Mouse (Mus musculus) heart, embryonic 12.5 days (tissue): ENCODE data around the gene Nrarp. TPM values are rescaled to one million over a fixed set of nuclear protein-coding genes. Genes with fewer than 3 reads are reported as not detected.

Source experiments
- ATAC-seq: fragments of 200-750 bp; cut with Nextera tagmentation; 2 replicates; pipeline ENCODE4 v1.8.0; 2017; ENCODE audit warnings: moderate TSS enrichment, moderate library complexity; ENCODE audit not compliant: insufficient number of reproducible peaks, low FRiP score
- H3K27ac ChIP-seq: fragments of 300-500 bp; sonication (generic); 2 replicates; pipeline ENCODE4 v1.5.1; 2016; ENCODE audit warnings: mild to moderate bottlenecking, moderate library complexity; ENCODE audit not compliant: poor library complexity, severe bottlenecking
- H3K27me3 ChIP-seq: fragments of 300-500 bp; sonication (generic); replicated peaks from 2 replicates; pipeline ENCODE4 v1.6.1; 2016; ENCODE audit warnings: mild to moderate bottlenecking, moderate library complexity
- H3K36me3 ChIP-seq: fragments of 300-500 bp; sonication (generic); 2 replicates; pipeline ENCODE4 v1.6.1; 2016; ENCODE audit warnings: mild to moderate bottlenecking, moderate library complexity
- H3K4me1 ChIP-seq: fragments of 300-500 bp; sonication (generic); replicated peaks from 2 replicates; pipeline ENCODE4 v1.6.1; 2016; ENCODE audit warnings: mild to moderate bottlenecking
- H3K4me2 ChIP-seq: fragments of 300-500 bp; sonication (generic); 2 replicates; pipeline ENCODE4 v1.6.1; 2016; ENCODE audit warnings: mild to moderate bottlenecking, moderate library complexity
- H3K4me3 ChIP-seq: fragments of 300-500 bp; sonication (generic); 2 replicates; pipeline ENCODE4 v1.5.1; 2016; ENCODE audit warnings: mild to moderate bottlenecking
- H3K9ac ChIP-seq: fragments of 300-500 bp; sonication (generic); 2 replicates; pipeline ENCODE4 v1.6.1; 2016; ENCODE audit warnings: mild to moderate bottlenecking, moderate library complexity
- H3K9me3 ChIP-seq: fragments of 300-500 bp; sonication (generic); replicated peaks from 2 replicates; pipeline ENCODE4 v1.6.1; 2016; ENCODE audit warnings: mild to moderate bottlenecking, moderate library complexity
- WGBS: fragments of 180-500 bp; shearing (Covaris S2); methylation state at CpG from one replicate; pipeline ENCODE4 v1.1.7; 2016; 5-methylcytosine and 5-hydroxymethylcytosine counted together
- polyA plus RNA-seq: library from polyadenylated mRNA; unstranded; fragments of >200 nt; fragmentation: Nextera tagmentation; extraction: Ambion mirVana; gene quantifications from 2 replicates; pipeline ENCODE4 v1.2.1, GENCODE M21; 2016

Nrarp gene
- polyA plus RNA-seq, 1 experiment from 2014 or later = 10.8 TPM

GRCm38 (mm10) chr2:25221331-25221772, 40.8 kb downstream of the Nrarp start:
- no peaks in the 10 kb centered on the region for H3K9me3 ChIP-seq
- no peak overlapping the region for H3K4me3 ChIP-seq
- ATAC-seq = no peak
- no peak overlapping the region for H3K9ac ChIP-seq
- no peaks in the 10 kb centered on the region for H3K27me3 ChIP-seq
- no peak overlapping the region for H3K27ac ChIP-seq
- peaks cover 11% of the 10 kb centered on the region for H3K36me3 ChIP-seq
- H3K4me2 ChIP-seq = no peak overlapping the region
- 63% methylated on average over 5 of the region's 5 CpGs for WGBS
- peaks cover 13% of the 10 kb centered on the region for H3K4me1 ChIP-seq

- 2% methylated on average over 45 of the region's 53 CpGs for WGBS
- peak; percentile 82 for ATAC-seq
- peak overlapping the region; percentile 90 for H3K4me3 ChIP-seq
- H3K4me2 ChIP-seq = peak overlapping the region; percentile 97
- H3K27ac ChIP-seq = peak overlapping the region; percentile 96
- H3K4me1 ChIP-seq = peaks cover 19% of the 10 kb centered on the region
- no peaks in the 10 kb centered on the region for H3K9me3 ChIP-seq
- no peaks in the 10 kb centered on the region for H3K27me3 ChIP-seq
- H3K9ac ChIP-seq = peak overlapping the region; percentile 89
- H3K36me3 ChIP-seq = peaks cover 11% of the 10 kb centered on the region
Observed at GRCm38 (mm10) chr2:25223681-25224491, 43.3 kb downstream of the Nrarp start.

- WGBS = under 1% methylated on average over 17 of the region's 17 CpGs
Observed at GRCm38 (mm10) chr2:25224492-25224765, 43.9 kb downstream of the Nrarp start, which contains the start of gene Tubb4b. Gene Tubb4b (minus strand): TSS chr2:25224702.

GRCm38 (mm10) chr2:25224766-25225752, 44.5 kb downstream of the Nrarp start:
- peak; percentile 95 for ATAC-seq
- peaks cover 19% of the 10 kb centered on the region for H3K4me1 ChIP-seq
- H3K9ac ChIP-seq = peak overlapping the region; percentile 65
- H3K27me3 ChIP-seq = peaks cover 6% of the 10 kb centered on the region
- H3K9me3 ChIP-seq = no peaks in the 10 kb centered on the region
- H3K27ac ChIP-seq = peak overlapping the region; percentile 95
- 2% methylated on average over 41 of the region's 41 CpGs for WGBS
- H3K36me3 ChIP-seq = peaks cover 11% of the 10 kb centered on the region
- H3K4me2 ChIP-seq = peak overlapping the region; percentile 51
- H3K4me3 ChIP-seq = peak overlapping the region; percentile 52

More at GRCm38 (mm10) chr2:25224492-25224765, 43.9 kb downstream of the Nrarp start, which contains the start of gene Tubb4b:
- Histone ChIP-seq H3K4me2 (peak within 1 kb of the TSS; percentile 97), H3K27me3 (no peaks in the 10 kb centered on the region), H3K9me3 (no peaks in the 10 kb centered on the region), H3K9ac (peak within 1 kb of the TSS; percentile 89), H3K36me3 (peaks cover 11% of the 10 kb centered on the region), H3K4me1 (peaks cover 19% of the 10 kb centered on the region), H3K4me3 (peak within 1 kb of the TSS; percentile 90), H3K27ac (peak within 1 kb of the TSS; percentile 96)
- ATAC-seq = no peak

- H3K4me3 ChIP-seq = peak overlapping the region; percentile 52; the same call in 1 of the 2 replicates
- peak overlapping the region; percentile 51 for H3K4me2 ChIP-seq
- peak overlapping the region; percentile 95 for H3K27ac ChIP-seq
- ATAC-seq = no peak
- 0 out of 2 replicates have a peak overlapping the region, but pooled peaks have one; percentile 65 for H3K9ac ChIP-seq
- H3K27me3 ChIP-seq = peaks cover 14% of the 10 kb centered on the region
- H3K9me3 ChIP-seq = no peaks in the 10 kb centered on the region
- peaks cover 19% of the 10 kb centered on the region for H3K4me1 ChIP-seq
- peaks cover 11% of the 10 kb centered on the region for H3K36me3 ChIP-seq
- 73% methylated on average over 8 of the region's 8 CpGs for WGBS
Observed at GRCm38 (mm10) chr2:25225811-25226379, 45.3 kb downstream of the Nrarp start.

- WGBS = 88% methylated on average over 5 of the region's 5 CpGs
- Histone ChIP-seq H3K4me1 (peaks cover 19% of the 10 kb centered on the region), H3K9ac (no peak overlapping the region), H3K27ac (no peak overlapping the region), H3K9me3 (no peaks in the 10 kb centered on the region), H3K36me3 (peaks cover 5% of the 10 kb centered on the region), H3K4me3 (no peak overlapping the region), H3K27me3 (peaks cover 24% of the 10 kb centered on the region), H3K4me2 (no peak overlapping the region)
- ATAC-seq = no peak
Observed at GRCm38 (mm10) chr2:25226864-25227263, 46.3 kb downstream of the Nrarp start.

- 88% methylated on average over 4 of the region's 4 CpGs for WGBS
- no peak overlapping the region for H3K9ac ChIP-seq
- no peak for ATAC-seq
- no peak overlapping the region for H3K27ac ChIP-seq
- H3K4me3 ChIP-seq = no peak overlapping the region
- H3K9me3 ChIP-seq = no peaks in the 10 kb centered on the region
- peaks cover 19% of the 10 kb centered on the region for H3K4me1 ChIP-seq
- peaks cover 30% of the 10 kb centered on the region for H3K27me3 ChIP-seq
- no peak overlapping the region for H3K4me2 ChIP-seq
- peaks cover 3% of the 10 kb centered on the region; the same call in 1 of the 2 replicates for H3K36me3 ChIP-seq
Observed at GRCm38 (mm10) chr2:25227406-25227805, 46.8 kb downstream of the Nrarp start.

GRCm38 (mm10) chr2:25228431-25228889, 47.9 kb downstream of the Nrarp start:
- H3K27ac ChIP-seq = peak overlapping the region; percentile 58
- peaks cover 15% of the 10 kb centered on the region for H3K4me1 ChIP-seq
- H3K9ac ChIP-seq = no peak overlapping the region
- H3K27me3 ChIP-seq = peaks cover 40% of the 10 kb centered on the region
- peaks cover 2% of the 10 kb centered on the region; the same call in 1 of the 2 replicates for H3K36me3 ChIP-seq
- no peaks in the 10 kb centered on the region for H3K9me3 ChIP-seq
- WGBS = under 1% methylated on average over 7 of the region's 7 CpGs
- no peak for ATAC-seq
- H3K4me2 ChIP-seq = peak overlapping the region; percentile 60
- H3K4me3 ChIP-seq = peak overlapping the region; percentile 32

- Histone ChIP-seq H3K9me3 (no peaks in the 10 kb centered on the region), H3K27me3 (peaks cover 46% of the 10 kb centered on the region), H3K4me1 (peaks cover 11% of the 10 kb centered on the region), H3K9ac (no peak overlapping the region), H3K27ac (no peak overlapping the region), H3K4me2 (peak overlapping the region; percentile 60), H3K4me3 (no peak overlapping the region), H3K36me3 (no peaks in the 10 kb centered on the region)
- ATAC-seq = no peak
- WGBS = 65% methylated on average over 6 of the region's 6 CpGs
Observed at GRCm38 (mm10) chr2:25228995-25229530, 48.5 kb downstream of the Nrarp start.

- Histone ChIP-seq H3K9ac (no peak overlapping the region), H3K4me1 (peaks cover 11% of the 10 kb centered on the region), H3K36me3 (no peaks in the 10 kb centered on the region), H3K4me3 (no peak overlapping the region), H3K4me2 (no peak overlapping the region), H3K27ac (no peak overlapping the region), H3K27me3 (peaks cover 51% of the 10 kb centered on the region), H3K9me3 (no peaks in the 10 kb centered on the region)
- WGBS = 72% methylated on average over 5 of the region's 5 CpGs
- ATAC-seq = no peak
Observed at GRCm38 (mm10) chr2:25229582-25229981, 49.0 kb downstream of the Nrarp start.
